Mouse (Mus musculus): Measurements from ENCODE around the gene Tfap2a.

DNA sequence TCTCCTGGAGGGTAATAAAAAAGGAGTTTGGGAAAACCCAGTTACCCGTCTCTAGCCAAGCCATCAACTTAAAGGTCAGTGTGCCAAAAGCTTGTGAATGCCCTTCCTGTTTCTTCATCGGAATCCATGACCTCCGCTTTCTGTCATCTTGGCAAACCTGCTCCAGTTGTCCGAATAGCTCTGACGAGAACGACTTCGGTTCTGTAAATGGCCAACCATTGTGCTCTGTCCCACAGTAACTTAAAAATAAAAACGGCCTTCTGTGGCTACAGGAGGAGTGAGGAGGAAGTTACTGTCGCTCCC, 11.4 kb upstream of the Tfap2a start:
- no peak for TF ChIP-seq CTCF (IDR thresholded peaks at IDR 0.05; ENCODE audit: low read depth)
- no peak for TF ChIP-seq EP300 (IDR thresholded peaks at IDR 0.05; ENCODE audit: low read depth)

Measured in liver, postnatal 0 days (tissue).